Mouse (Mus musculus) adipocyte (in vitro differentiated cells): ENCODE data around the gene Slc41a3.

ENCODE experiments used
- DNase-seq: peaks from one replicate; pipeline ENCODE4 v3.0.0-alpha.2; 2016; ENCODE audit warnings: low spot score

Slc41a3 gene

GRCm38 (mm10) chr6:90683831-90684532 is 79.5 kb downstream of the Slc41a3 start:
- DNase-seq, result no peak

GRCm38 (mm10) chr6:90686812-90687211 is 82.3 kb downstream of the Slc41a3 start:
- DNase-seq, result no peak

- DNase-seq, result no peak
Measured at GRCm38 (mm10) chr6:90688003-90688402, 83.5 kb downstream of the Slc41a3 start.

- DNase-seq, result no peak
Measured at GRCm38 (mm10) chr6:90688742-90689141, 84.2 kb downstream of the Slc41a3 start.

GRCm38 (mm10) chr6:90689500-90689899 is 85.0 kb downstream of the Slc41a3 start:
- DNase-seq, result no peak

- DNase-seq, result peak; percentile 55
Measured at GRCm38 (mm10) chr6:90691935-90692334, 87.4 kb downstream of the Slc41a3 start.

GRCm38 (mm10) chr6:90692404-90692803 is 87.9 kb downstream of the Slc41a3 start:
- no peak for DNase-seq

- DNase-seq, result peak; percentile 73
Measured at GRCm38 (mm10) chr6:90695754-90696153, 91.2 kb downstream of the Slc41a3 start.
